Mouse (Mus musculus) midbrain, embryonic 13.5 days (tissue): ENCODE data around the gene Rho. TPM values are rescaled to one million over a fixed set of nuclear protein-coding genes. Genes with fewer than 3 reads are reported as not detected.

Experiments used
- ATAC-seq: fragments of 200-750 bp; cut with Nextera tagmentation; 2 replicates; pipeline ENCODE4 v1.8.0; 2017; ENCODE audit warnings: mild to moderate bottlenecking, moderate TSS enrichment, moderate library complexity
- H3K27ac ChIP-seq: fragments of 300-500 bp; sonication (generic); 2 replicates; pipeline ENCODE4 v1.5.1; 2015; ENCODE audit warnings: inconsistent platforms, mild to moderate bottlenecking, moderate library complexity
- H3K27me3 ChIP-seq: fragments of 300-500 bp; sonication (generic); 2 replicates; pipeline ENCODE4 v1.6.1; 2015; ENCODE audit warnings: mild to moderate bottlenecking, inconsistent platforms
- H3K36me3 ChIP-seq: fragments of 300-500 bp; sonication (generic); 2 replicates; pipeline ENCODE4 v1.6.1; 2015; ENCODE audit warnings: mild to moderate bottlenecking, inconsistent platforms
- H3K4me1 ChIP-seq: fragments of 300-500 bp; sonication (generic); replicated peaks from 2 replicates; pipeline ENCODE4 v1.6.1; 2015; ENCODE audit warnings: inconsistent platforms
- H3K4me2 ChIP-seq: fragments of 300-500 bp; sonication (generic); replicated peaks from 2 replicates; pipeline ENCODE4 v1.6.1; 2015; ENCODE audit warnings: moderate library complexity, mild to moderate bottlenecking, inconsistent platforms
- H3K4me3 ChIP-seq: fragments of 300-500 bp; sonication (generic); replicated peaks from 2 replicates; pipeline ENCODE4 v1.5.1; 2015; ENCODE audit warnings: mild to moderate bottlenecking, inconsistent platforms
- H3K9ac ChIP-seq: fragments of 300-500 bp; sonication (generic); replicated peaks from 2 replicates; pipeline ENCODE4 v1.6.1; 2015; ENCODE audit warnings: mild to moderate bottlenecking, inconsistent platforms
- H3K9me3 ChIP-seq: fragments of 300-500 bp; sonication (generic); 2 replicates; pipeline ENCODE4 v1.6.1; 2016; ENCODE audit warnings: mild to moderate bottlenecking, inconsistent platforms
- WGBS: fragments of 180-500 bp; shearing (Covaris S2); methylation state at CpG from one replicate; pipeline ENCODE4 v1.1.7; 2015; 5-methylcytosine and 5-hydroxymethylcytosine counted together
- polyA plus RNA-seq: library from polyadenylated mRNA; unstranded; fragments of >200 nt; fragmentation: Nextera tagmentation; extraction: Ambion mirVana; gene quantifications from 2 replicates; pipeline ENCODE4 v1.2.1, GENCODE M21; 2015

The Rho gene
- polyA plus RNA-seq, 1 experiment from 2014 or later = 0.05 TPM

DNA sequence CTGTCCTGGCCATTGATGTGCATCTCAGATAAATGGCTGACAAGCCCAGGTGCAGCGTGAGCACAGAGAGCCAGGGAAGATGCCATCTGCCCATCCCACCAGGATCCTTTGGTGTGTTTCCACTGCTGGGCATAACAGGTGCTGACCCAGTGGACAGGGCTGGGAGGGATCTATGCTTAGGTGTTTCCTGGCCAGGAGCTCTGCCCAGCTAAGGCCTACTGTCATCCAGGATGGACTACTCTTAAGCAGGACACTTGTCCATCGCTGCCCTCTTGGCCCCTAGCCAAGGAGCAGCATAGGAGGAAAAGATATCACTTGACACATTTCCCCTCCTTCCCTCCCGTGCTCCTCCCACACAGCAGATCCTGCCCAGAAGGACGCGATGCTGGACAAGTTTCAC lies 14.9 kb upstream of the Rho start:
- 89% methylated on average over 5 of the region's 5 CpGs for WGBS
- Histone ChIP-seq H3K9me3 (no peaks in the 10 kb centered on the region), H3K4me3 (no peak overlapping the region), H3K36me3 (peaks cover 19% of the 10 kb centered on the region), H3K4me2 (no peak overlapping the region), H3K27me3 (no peaks in the 10 kb centered on the region), H3K27ac (no peak overlapping the region), H3K4me1 (no peaks in the 10 kb centered on the region), H3K9ac (no peak overlapping the region)
- ATAC-seq = no peak

DNA sequence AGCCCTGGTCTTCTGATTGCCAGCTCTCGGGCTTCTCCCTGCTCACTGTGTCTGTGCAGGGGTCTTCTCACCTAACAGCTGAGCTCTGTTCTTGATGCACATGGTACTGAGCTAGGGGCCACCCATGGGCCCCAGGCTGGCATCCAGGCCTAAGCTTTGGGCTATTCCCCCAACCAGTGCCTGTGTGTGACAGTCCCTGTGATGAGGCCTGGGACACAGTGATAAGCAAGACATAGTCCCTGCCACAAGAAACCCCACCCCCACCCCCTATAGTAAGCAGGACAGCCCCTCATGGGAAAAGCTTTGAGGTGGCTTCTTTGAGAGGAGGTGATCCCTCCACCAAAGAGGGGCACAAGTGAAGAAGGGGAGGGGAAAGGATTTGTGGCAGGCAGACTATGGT lies 12.9 kb upstream of the Rho start:
- H3K27ac ChIP-seq = no peak overlapping the region
- no peak overlapping the region for H3K9ac ChIP-seq
- 90% methylated on average over 1 of the region's 1 CpGs for WGBS
- no peak for ATAC-seq
- H3K4me1 ChIP-seq = no peaks in the 10 kb centered on the region
- no peak overlapping the region for H3K4me2 ChIP-seq
- H3K27me3 ChIP-seq = no peaks in the 10 kb centered on the region
- H3K9me3 ChIP-seq = no peaks in the 10 kb centered on the region
- H3K36me3 ChIP-seq = peaks cover 23% of the 10 kb centered on the region
- no peak overlapping the region for H3K4me3 ChIP-seq

DNA sequence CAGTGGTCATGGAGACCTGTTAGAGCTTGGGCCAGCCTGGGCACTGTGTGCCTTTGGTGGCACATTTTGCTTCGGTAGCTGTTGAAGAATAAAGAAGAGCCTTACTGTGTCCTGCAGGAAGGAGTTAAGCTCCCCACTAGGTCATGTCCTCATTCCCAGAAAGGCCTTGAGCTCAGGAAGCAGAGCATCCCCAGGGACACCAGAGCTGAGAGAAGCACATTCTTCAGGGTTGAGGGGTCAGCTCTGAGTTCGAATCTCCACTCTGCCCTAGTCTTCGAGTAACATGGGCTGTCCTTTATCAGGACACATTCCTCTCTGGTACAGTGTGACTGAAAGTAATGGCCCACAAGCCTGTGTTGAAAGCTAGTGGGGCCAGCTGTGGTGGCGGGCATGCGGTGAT lies 11.7 kb upstream of the Rho start:
- H3K9me3 ChIP-seq = no peaks in the 10 kb centered on the region
- H3K4me3 ChIP-seq = no peak overlapping the region
- H3K9ac ChIP-seq = no peak overlapping the region
- no peak for ATAC-seq
- H3K4me2 ChIP-seq = no peak overlapping the region
- H3K36me3 ChIP-seq = peaks cover 28% of the 10 kb centered on the region
- no peaks in the 10 kb centered on the region for H3K27me3 ChIP-seq
- no peak overlapping the region for H3K27ac ChIP-seq
- WGBS = 92% methylated on average over 5 of the region's 5 CpGs
- H3K4me1 ChIP-seq = no peaks in the 10 kb centered on the region

DNA sequence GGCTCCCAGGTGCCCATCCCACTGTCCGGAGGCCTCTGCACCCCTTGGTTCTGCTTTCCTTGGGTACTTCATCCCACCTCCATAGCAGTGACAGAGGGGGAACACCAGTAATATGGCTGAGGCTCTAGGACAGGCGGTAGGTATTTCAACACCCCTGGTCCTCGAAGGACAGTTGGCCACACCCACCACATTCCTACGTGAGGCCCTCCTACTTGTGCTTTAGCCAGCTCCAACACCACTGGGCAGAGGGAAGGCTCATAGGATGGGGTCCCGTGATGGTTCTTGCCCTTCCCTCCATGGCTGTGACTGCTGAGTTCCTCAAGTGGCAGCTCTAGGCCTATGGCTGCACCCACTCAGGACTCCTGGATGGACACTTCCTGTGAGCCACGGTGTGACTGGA lies 6.7 kb upstream of the Rho start:
- Histone ChIP-seq H3K27me3 (no peaks in the 10 kb centered on the region), H3K9me3 (no peaks in the 10 kb centered on the region), H3K4me1 (peaks cover 11% of the 10 kb centered on the region; the same call in 1 of the 2 replicates), H3K36me3 (peaks cover 14% of the 10 kb centered on the region; the same call in 1 of the 2 replicates), H3K4me3 (no peak overlapping the region), H3K27ac (no peak overlapping the region), H3K4me2 (no peak overlapping the region), H3K9ac (no peak overlapping the region)
- 60% methylated on average over 6 of the region's 6 CpGs for WGBS
- no peak for ATAC-seq

DNA sequence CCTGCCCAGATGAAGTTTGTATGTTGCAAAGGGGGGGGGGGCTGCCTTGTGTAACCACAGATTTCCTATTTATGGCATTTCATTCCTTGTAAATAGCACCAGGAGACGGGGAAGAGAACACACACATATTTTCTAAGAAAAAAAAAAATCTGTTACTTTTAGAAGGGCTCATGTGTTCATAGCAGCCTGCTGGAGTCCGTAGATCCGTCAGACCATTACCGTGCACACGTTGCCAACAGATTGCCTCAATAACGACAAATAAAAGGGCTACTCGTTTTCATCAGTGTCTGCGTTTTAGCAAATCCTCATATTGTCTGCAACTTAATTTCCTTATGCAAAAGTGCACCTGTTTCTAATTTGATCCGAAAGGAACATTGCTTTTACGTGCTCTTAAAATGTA lies 5.1 kb upstream of the Rho start:
- Histone ChIP-seq H3K4me3 (no peak overlapping the region), H3K9ac (no peak overlapping the region), H3K9me3 (no peaks in the 10 kb centered on the region), H3K4me1 (peaks cover 18% of the 10 kb centered on the region; the same call in 1 of the 2 replicates), H3K4me2 (no peak overlapping the region), H3K27ac (no peak overlapping the region), H3K36me3 (peaks cover 9% of the 10 kb centered on the region; the same call in 1 of the 2 replicates), H3K27me3 (no peaks in the 10 kb centered on the region)
- no peak for ATAC-seq
- WGBS = 82% methylated on average over 10 of the region's 10 CpGs

DNA sequence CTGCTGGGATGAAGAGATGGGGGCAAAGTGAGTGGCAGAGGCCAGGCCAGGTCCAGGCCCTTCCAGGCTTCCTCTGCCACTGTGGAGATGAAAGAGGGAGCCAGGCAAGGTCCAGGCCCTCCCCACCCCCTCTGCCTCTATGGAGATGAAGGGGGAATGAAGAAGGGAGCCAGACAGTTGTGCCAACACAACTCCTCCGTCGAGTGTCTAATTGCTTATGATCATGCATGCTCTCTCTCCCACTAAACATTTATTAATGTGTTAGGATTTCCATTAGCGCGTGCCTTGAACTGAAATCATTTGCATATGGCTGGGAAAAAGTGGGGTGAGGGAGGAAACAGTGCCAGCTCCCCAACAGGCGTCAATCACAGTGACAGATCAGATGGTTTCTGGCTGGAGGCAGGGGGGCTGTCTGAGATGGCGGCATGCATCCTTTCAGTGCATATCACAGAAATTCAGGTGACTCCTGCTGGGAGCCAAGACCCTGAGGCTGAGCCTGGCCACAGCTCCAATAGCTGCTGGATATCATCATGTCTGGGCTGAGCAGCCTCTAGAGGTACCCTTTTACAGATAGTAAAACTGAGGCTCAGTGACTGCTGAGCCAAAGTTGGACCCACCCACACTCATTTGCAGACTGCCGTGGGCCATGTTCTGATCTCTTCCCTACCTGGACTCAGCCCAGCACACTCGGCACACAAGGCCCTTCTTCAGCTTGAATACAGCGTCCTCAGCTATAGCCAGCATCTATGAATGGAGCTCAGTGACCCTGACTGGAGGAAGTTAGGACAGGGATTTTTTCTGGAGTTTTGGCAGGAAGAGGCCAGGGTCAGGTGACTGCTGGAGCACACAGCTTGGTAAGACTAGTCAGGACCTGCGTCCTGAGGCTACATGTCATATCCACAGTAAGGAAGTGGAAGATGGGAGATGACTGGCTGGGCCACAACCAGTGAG lies 4.0 kb upstream of the Rho start:
- Histone ChIP-seq H3K27me3 (no peaks in the 10 kb centered on the region), H3K4me2 (no peak overlapping the region)
- ATAC-seq = peak; percentile 35

DNA sequence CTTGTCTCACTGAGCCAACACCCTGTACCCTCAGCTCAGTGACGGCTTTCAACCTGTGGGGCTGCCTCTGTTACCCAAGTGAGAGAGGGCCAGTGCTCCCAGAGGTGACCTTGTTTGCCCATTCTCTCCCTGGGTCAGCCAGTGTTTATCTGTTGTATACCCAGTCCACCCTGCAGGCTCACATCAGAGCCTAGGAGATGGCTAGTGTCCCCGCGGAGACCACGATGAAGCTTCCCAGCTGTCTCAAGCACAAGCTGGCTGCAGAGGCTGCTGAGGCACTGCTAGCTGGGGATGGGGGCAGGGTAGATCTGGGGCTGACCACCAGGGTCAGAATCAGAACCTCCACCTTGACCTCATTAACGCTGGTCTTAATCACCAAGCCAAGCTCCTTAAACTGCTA lies 1.5 kb upstream of the Rho start:
- Histone ChIP-seq H3K4me2 (no peak overlapping the region), H3K9me3 (no peaks in the 10 kb centered on the region), H3K36me3 (no peaks in the 10 kb centered on the region), H3K4me3 (no peak overlapping the region), H3K9ac (no peak overlapping the region), H3K27ac (no peak overlapping the region), H3K27me3 (no peaks in the 10 kb centered on the region), H3K4me1 (peaks cover 22% of the 10 kb centered on the region; the same call in 1 of the 2 replicates)
- 68% methylated on average over 5 of the region's 5 CpGs for WGBS
- no peak for ATAC-seq

More for the DNA sequence above, 4.0 kb upstream of the Rho start:
- Histone ChIP-seq H3K4me3 (no peak overlapping the region), H3K4me1 (peaks cover 22% of the 10 kb centered on the region; the same call in 1 of the 2 replicates), H3K9me3 (no peaks in the 10 kb centered on the region), H3K9ac (no peak overlapping the region), H3K36me3 (peaks cover 9% of the 10 kb centered on the region; the same call in 1 of the 2 replicates), H3K27ac (no peak overlapping the region)
- WGBS = 77% methylated on average over 10 of the region's 10 CpGs

DNA sequence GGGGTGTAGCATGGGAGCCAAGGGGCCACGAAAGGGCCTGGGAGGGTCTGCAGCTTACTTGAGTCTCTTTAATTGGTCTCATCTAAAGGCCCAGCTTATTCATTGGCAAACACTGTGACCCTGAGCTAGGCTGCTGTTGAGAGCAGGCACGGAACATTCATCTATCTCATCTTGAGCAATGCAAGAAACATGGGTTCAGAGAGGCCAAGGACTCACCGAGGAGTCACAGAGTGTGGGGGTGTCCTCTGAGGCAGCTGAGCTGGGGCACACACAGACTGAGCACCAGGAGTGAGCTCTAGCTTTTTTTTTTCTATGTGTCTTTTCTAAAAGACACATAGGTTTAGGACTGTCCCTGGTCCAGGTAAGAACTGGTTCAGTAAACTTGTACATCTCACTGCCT lies 843 bp downstream of the Rho start:
- 89% methylated on average over 3 of the region's 3 CpGs for WGBS
- no peak for ATAC-seq
- H3K4me3 ChIP-seq = no peak overlapping the region

DNA sequence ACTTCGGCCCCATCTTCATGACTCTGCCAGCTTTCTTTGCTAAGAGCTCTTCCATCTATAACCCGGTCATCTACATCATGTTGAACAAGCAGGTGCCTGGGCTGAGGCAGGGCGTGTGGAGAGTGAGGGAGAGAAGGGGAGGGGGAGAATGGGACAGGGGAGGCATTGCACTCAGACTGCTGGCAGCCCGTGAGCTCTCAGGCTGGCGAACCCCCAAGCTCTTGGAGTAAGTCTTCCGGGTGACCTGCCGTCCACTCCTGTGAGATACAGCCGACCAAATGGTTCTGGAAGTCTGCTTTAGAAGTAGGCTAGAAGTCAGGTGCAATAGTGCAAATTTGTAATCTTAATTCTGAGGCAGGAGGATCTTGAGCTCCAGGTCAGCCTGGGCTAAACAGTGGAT lies 4.0 kb downstream of the Rho start:
- Histone ChIP-seq H3K9me3 (0 out of 2 replicates have a peak, but pooled peaks cover 7% of the 10 kb centered on the region), H3K27me3 (no peaks in the 10 kb centered on the region), H3K4me3 (no peak overlapping the region), H3K4me1 (0 out of 2 replicates have a peak, but pooled peaks cover 11% of the 10 kb centered on the region), H3K4me2 (no peak overlapping the region), H3K9ac (no peak overlapping the region), H3K36me3 (no peaks in the 10 kb centered on the region), H3K27ac (no peak overlapping the region)
- ATAC-seq = no peak
- 86% methylated on average over 8 of the region's 8 CpGs for WGBS

More for the DNA sequence above, 843 bp downstream of the Rho start:
- Histone ChIP-seq H3K4me2 (no peak overlapping the region), H3K4me1 (peaks cover 16% of the 10 kb centered on the region; the same call in 1 of the 2 replicates), H3K36me3 (no peaks in the 10 kb centered on the region), H3K9ac (no peak overlapping the region), H3K27me3 (no peaks in the 10 kb centered on the region), H3K9me3 (no peaks in the 10 kb centered on the region), H3K27ac (no peak overlapping the region)

DNA sequence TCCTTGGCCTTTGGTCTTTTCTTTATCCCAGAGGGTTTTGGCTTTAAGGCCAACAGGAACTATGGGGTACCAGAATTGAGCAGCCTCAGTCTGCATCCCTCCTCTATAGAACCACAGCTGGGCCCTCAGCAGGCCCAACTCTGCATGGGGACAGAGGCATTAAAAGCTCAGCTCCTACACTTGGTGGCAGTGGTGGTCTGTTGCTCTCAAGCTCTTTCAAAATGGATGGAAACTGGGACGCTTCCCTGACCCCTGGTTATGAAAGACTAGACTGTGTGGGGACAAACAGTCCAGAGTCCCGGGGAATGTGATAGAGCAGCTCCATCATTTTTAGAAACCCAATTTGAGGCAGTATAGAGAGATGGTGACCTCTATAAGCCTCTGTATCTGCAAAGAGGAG lies 6.5 kb downstream of the Rho start:
- 93% methylated on average over 2 of the region's 2 CpGs for WGBS
- no peaks in the 10 kb centered on the region for H3K36me3 ChIP-seq
- no peaks in the 10 kb centered on the region for H3K27me3 ChIP-seq
- no peak overlapping the region for H3K4me3 ChIP-seq
- H3K4me1 ChIP-seq = 0 out of 2 replicates have a peak, but pooled peaks cover 4% of the 10 kb centered on the region
- ATAC-seq = no peak
- H3K9ac ChIP-seq = no peak overlapping the region
- no peak overlapping the region for H3K27ac ChIP-seq
- 0 out of 2 replicates have a peak, but pooled peaks cover 7% of the 10 kb centered on the region for H3K9me3 ChIP-seq
- no peak overlapping the region for H3K4me2 ChIP-seq

DNA sequence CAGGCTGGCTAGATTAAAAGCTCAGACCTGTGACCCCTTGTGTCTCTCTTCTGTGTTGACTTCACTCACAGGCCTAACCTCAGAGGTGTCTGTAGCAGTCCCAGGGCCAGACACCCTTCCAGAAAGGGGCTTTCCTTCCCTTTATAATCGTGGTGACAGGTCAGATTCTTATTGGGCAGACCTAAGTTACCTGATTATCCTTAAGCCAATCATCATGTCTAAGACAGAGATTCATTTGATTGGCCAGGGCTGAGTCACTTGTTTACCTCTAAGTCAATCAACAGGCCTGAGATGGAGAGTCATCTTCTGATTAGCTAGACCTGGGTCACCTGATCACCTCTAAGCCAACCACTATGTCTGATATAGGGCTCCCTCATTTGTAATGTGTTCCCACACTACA lies 7.2 kb downstream of the Rho start:
- no peaks in the 10 kb centered on the region for H3K27me3 ChIP-seq
- H3K4me2 ChIP-seq = no peak overlapping the region
- H3K36me3 ChIP-seq = no peaks in the 10 kb centered on the region
- H3K4me1 ChIP-seq = 0 out of 2 replicates have a peak, but pooled peaks cover 4% of the 10 kb centered on the region
- ATAC-seq = no peak
- no peak overlapping the region for H3K9ac ChIP-seq
- H3K4me3 ChIP-seq = no peak overlapping the region
- no peak overlapping the region for H3K27ac ChIP-seq
- H3K9me3 ChIP-seq = 0 out of 2 replicates have a peak, but pooled peaks cover 7% of the 10 kb centered on the region
- 69% methylated on average over 1 of the region's 1 CpGs for WGBS

DNA sequence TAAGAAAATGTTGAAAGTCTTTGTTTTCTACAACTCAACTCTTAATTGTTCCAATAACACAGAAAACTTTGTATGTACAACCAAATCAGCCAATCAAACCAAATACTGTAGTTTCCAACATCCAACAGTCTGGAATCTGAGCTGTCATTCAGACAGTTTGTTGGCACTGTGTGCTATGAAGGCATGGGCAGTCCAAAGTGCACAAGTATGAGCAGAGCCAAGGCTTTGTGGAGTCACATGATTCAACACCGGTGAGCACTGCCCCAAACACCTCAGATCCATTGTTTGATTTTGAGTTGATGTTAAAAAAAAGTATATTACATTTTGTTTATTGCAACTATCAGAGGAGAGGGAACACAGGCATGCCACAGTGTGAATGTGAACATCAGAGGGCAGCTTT lies 9.1 kb downstream of the Rho start:
- Histone ChIP-seq H3K4me3 (no peak overlapping the region), H3K36me3 (no peaks in the 10 kb centered on the region), H3K9ac (no peak overlapping the region), H3K4me2 (no peak overlapping the region), H3K9me3 (0 out of 2 replicates have a peak, but pooled peaks cover 7% of the 10 kb centered on the region), H3K27me3 (no peaks in the 10 kb centered on the region), H3K4me1 (0 out of 2 replicates have a peak, but pooled peaks cover 4% of the 10 kb centered on the region), H3K27ac (no peak overlapping the region)
- no peak for ATAC-seq
- WGBS = 85% methylated on average over 1 of the region's 1 CpGs
